Mouse (Mus musculus) hindbrain, postnatal 0 days (tissue): ENCODE data around the gene Pigc. TPM values are rescaled to one million over a fixed set of nuclear protein-coding genes. Genes with fewer than 3 reads are reported as not detected.

Source experiments
- ATAC-seq: fragments of 200-750 bp; cut with Nextera tagmentation; 2 replicates; pipeline ENCODE4 v1.8.0; 2017; ENCODE audit warnings: mild to moderate bottlenecking, moderate TSS enrichment, moderate library complexity
- DNase-seq: peaks from one replicate; pipeline ENCODE4 v3.0.0-alpha.2; 2015; ENCODE audit warnings: low spot score
- H3K27ac ChIP-seq: fragments of 300-500 bp; sonication (generic); 2 replicates; pipeline ENCODE4 v1.5.1; 2014; ENCODE audit warnings: mild to moderate bottlenecking
- H3K27me3 ChIP-seq: fragments of 300-500 bp; sonication (generic); 2 replicates; pipeline ENCODE4 v1.6.1; 2014; ENCODE audit warnings: low read length, mixed read lengths; ENCODE audit not compliant: insufficient read depth
- H3K36me3 ChIP-seq: fragments of 300-500 bp; sonication (generic); 2 replicates; pipeline ENCODE4 v1.6.1; 2014; ENCODE audit warnings: low read length, mixed read lengths; ENCODE audit not compliant: insufficient read depth
- H3K4me1 ChIP-seq: fragments of 300-500 bp; sonication (generic); 2 replicates; pipeline ENCODE4 v1.6.1; 2014; ENCODE audit warnings: antibody characterized with exemption, low read length, mixed read lengths; ENCODE audit not compliant: insufficient read depth
- H3K4me2 ChIP-seq: fragments of 300-500 bp; sonication (generic); 2 replicates; pipeline ENCODE4 v1.6.1; 2014; ENCODE audit warnings: low read depth, mild to moderate bottlenecking, low read length, moderate library complexity, mixed read lengths
- H3K4me3 ChIP-seq: fragments of 300-500 bp; sonication (generic); 2 replicates; pipeline ENCODE4 v1.5.1; 2014; ENCODE audit warnings: low read length
- H3K9ac ChIP-seq: fragments of 300-500 bp; sonication (generic); replicated peaks from 2 replicates; pipeline ENCODE4 v1.6.1; 2014; ENCODE audit warnings: mild to moderate bottlenecking, low read length, moderate library complexity, mixed read lengths
- H3K9me3 ChIP-seq: fragments of 300-500 bp; sonication (generic); 2 replicates; pipeline ENCODE4 v1.6.1; 2016; ENCODE audit warnings: low read length, mixed read lengths
- CTCF ChIP-seq: IDR thresholded peaks from 2 replicates; pipeline ENCODE4 v1.5.1; 2016; ENCODE audit warnings: antibody characterized with exemption, control low read depth, low read depth
- WGBS: fragments of 180-500 bp; shearing (Covaris S2); extraction: QIAGEN DNeasy Blood & Tissue Kit; methylation state at CpG from one replicate; pipeline ENCODE4 v1.1.7; 2014; 5-methylcytosine and 5-hydroxymethylcytosine counted together
- polyA plus RNA-seq: library from polyadenylated mRNA; unstranded; fragments of >200 nt; fragmentation: Nextera tagmentation; extraction: Ambion mirVana; gene quantifications from 2 replicates; pipeline ENCODE4 v1.2.1, GENCODE M21; 2015
- total RNA-seq: library from RNA; depleted of rRNA; stranded (reverse); fragments of >200 nt; gene quantifications from 2 replicates; pipeline ENCODE4 v1.2.3, GENCODE M21; 2014

The Pigc gene
- total and polyA plus RNA-seq, 2 experiments from 2014 or later: 12.6 to 24.1 TPM

DNA sequence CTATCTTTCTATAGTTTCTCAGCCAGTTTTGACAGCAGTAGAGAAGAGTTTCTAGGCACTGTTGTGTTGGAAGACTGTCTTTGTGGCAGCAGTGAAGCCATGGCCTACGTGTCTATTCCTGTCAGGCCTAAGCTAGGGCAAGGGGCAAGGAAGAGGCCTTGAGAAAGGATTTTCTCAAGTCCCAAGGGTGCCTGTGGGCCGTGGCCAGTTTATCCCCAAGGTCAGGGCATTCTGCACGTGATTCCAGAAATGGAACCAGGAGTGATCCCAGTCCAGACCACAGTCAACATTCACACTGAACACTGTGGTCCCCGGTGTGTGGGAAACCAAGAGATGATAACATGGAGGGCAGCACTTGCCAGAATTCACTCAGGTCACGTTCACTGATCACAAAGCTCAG lies 13.1 kb upstream of the Pigc start:
- no peaks in the 10 kb centered on the region for H3K9me3 ChIP-seq
- no peaks in the 10 kb centered on the region for H3K4me1 ChIP-seq
- DNase-seq: no peak
- no peak for TF ChIP-seq CTCF
- H3K27ac ChIP-seq: no peak overlapping the region
- no peak overlapping the region for H3K4me2 ChIP-seq
- ATAC-seq: no peak
- 75% methylated on average over 5 of the region's 5 CpGs for WGBS
- no peak overlapping the region for H3K9ac ChIP-seq
- no peak overlapping the region for H3K4me3 ChIP-seq
- no peaks in the 10 kb centered on the region for H3K36me3 ChIP-seq
- H3K27me3 ChIP-seq: no peaks in the 10 kb centered on the region

DNA sequence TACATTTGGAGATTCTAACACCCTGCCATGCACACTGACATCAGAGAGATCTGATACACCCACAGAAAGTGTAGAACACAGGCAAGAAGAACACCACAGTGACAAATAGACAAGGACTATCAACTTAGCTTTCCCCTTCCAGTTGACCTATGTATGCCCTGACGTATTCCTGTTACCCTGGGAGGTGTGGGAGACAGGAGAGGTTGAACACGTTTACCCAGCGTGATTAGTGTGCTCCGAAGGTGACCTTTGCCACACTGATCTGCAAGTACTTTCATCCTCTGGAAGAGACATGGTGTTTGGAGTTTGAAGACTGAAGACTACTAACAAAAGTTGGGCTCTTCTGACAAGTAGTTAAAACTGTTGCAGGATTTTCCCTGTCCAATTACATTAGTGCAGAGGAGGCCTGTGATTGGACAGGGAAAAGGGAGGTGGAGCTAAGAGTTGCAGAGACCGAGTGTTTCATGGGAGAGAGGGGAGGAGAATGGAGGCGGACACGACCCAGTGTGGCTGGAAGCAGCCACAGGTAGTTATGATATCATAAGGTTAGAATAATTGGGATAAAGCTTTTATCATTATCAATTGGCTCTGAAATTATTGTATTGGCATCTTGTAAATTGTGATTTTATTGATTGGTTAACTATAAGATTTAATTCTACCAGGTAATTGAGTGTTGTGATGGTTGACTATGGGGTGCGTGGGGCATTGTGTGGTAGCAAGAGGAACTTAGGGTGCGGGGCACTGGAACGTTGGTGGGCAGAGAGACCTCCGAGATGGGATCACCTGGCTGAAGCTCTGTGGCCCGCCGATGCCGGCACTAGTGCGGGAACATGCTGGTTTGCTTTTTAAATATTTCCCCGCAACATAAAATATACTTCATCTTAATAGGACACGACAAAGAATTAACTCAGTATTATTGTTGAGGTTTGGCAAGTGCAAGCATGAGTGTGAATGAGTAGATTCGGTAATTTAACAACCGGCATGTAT lies 10.7 kb upstream of the Pigc start:
- Histone ChIP-seq H3K4me3 (no peak overlapping the region), H3K9me3 (no peaks in the 10 kb centered on the region), H3K9ac (no peak overlapping the region), H3K4me1 (no peaks in the 10 kb centered on the region), H3K27me3 (no peaks in the 10 kb centered on the region), H3K27ac (no peak overlapping the region), H3K4me2 (no peak overlapping the region), H3K36me3 (no peaks in the 10 kb centered on the region)
- no peak for DNase-seq
- no peak for ATAC-seq
- no peak for TF ChIP-seq CTCF
- 86% methylated on average over 19 of the region's 19 CpGs for WGBS

DNA sequence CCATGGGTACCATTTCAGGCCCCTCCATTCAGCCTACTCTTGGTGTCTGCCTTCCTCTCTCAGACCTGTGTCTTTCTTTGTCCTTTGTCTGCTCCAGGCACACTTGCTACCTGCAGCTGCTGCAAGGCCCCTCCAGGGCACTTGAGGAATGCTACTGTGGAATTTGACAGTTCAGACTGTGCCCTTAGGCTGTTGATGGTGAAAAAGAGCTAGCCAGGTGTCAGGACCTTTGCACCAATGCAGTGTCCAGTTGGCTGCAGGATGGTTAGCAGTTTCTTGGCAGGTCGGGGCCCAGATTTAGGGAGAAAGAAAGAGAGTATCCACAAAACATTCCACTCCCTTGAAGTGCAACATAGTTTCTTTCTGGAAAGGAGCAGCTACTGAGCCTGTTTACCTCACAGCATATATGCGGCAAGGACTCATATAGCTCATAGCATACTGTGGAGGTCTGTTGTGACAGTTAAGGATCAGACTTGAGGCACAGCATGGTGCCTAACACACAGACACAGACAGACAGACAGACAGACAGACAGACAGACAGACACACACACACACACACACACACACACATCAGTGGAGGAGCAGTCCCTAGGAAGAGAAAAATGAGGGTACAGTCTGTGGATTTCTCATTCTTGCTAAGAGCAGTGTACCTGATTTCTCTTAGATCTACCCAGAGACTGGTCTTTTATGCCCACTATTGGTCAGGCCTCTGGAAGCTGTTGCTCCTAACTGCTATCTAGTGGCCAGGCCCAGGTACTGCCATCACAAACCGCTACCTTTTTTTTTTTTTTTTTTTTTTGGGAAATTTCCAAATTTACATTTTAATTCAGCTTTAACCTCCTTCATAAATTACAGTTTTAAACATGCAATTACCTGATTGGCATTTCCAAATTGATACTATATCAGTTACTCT lies 6.3 kb upstream of the Pigc start:
- ATAC-seq (peak; percentile 71; the same call in 1 of the 2 replicates), DNase-seq (peak; percentile 71)
- H3K4me3 ChIP-seq: no peak overlapping the region
- no peak overlapping the region for H3K27ac ChIP-seq
- H3K4me2 ChIP-seq: no peak overlapping the region
- H3K36me3 ChIP-seq: no peaks in the 10 kb centered on the region
- no peaks in the 10 kb centered on the region for H3K9me3 ChIP-seq
- peak; percentile 79 for TF ChIP-seq CTCF
- WGBS: 53% methylated on average over 3 of the region's 3 CpGs
- no peaks in the 10 kb centered on the region for H3K4me1 ChIP-seq
- H3K27me3 ChIP-seq: no peaks in the 10 kb centered on the region
- H3K9ac ChIP-seq: no peak overlapping the region

DNA sequence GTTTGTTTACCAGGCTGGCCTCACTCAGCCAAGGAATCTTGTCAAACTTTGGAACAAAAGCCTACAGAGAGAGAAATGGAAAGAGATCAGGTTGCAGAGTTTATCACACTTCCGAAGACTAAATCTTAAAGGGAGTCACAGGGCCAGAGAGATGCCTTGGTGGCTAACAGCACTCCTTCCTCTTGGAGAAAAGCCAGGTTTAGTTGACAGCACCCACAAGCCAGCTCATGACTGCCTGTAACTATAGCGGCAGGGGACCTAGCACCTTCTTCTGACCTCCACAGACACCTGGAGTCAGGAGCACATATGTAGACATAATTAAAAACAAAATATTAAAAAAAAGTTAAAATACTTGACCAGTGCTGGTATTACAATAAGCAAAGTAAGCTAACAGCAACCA lies 1.1 kb upstream of the Pigc start:
- H3K4me2 ChIP-seq: no peak overlapping the region
- H3K4me1 ChIP-seq: 0 out of 2 replicates have a peak, but pooled peaks cover 2% of the 10 kb centered on the region
- WGBS: 93% methylated on average over 2 of the region's 2 CpGs
- no peaks in the 10 kb centered on the region for H3K27me3 ChIP-seq
- no peaks in the 10 kb centered on the region for H3K36me3 ChIP-seq
- H3K27ac ChIP-seq: no peak overlapping the region
- no peak for TF ChIP-seq CTCF
- H3K9me3 ChIP-seq: no peaks in the 10 kb centered on the region
- DNase-seq: no peak
- no peak overlapping the region for H3K9ac ChIP-seq
- no peak for ATAC-seq
- no peak overlapping the region for H3K4me3 ChIP-seq

DNA sequence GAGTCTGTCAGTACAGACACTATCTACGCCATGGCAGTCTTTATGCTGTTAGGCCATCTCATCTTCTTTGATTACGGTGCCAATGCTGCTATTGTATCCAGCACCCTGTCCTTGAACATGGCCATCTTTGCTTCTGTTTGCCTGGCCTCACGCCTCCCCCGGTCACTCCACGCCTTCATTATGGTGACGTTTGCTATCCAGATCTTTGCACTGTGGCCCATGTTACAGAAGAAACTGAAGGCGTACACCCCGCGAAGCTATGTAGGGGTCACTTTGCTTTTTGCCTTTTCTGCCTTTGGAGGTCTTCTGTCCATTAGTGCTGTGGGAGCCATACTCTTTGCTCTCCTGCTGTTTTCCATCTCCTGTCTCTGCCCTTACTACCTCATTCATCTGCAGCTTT lies 1.9 kb downstream of the Pigc start:
- ATAC-seq: no peak
- Histone ChIP-seq H3K4me3 (no peak overlapping the region), H3K9ac (no peak overlapping the region), H3K9me3 (no peaks in the 10 kb centered on the region), H3K27ac (no peak overlapping the region), H3K4me2 (no peak overlapping the region), H3K4me1 (0 out of 2 replicates have a peak, but pooled peaks cover 2% of the 10 kb centered on the region), H3K36me3 (no peaks in the 10 kb centered on the region), H3K27me3 (no peaks in the 10 kb centered on the region)
- 98% methylated on average over 9 of the region's 9 CpGs for WGBS
- no peak for TF ChIP-seq CTCF
- no peak for DNase-seq

DNA sequence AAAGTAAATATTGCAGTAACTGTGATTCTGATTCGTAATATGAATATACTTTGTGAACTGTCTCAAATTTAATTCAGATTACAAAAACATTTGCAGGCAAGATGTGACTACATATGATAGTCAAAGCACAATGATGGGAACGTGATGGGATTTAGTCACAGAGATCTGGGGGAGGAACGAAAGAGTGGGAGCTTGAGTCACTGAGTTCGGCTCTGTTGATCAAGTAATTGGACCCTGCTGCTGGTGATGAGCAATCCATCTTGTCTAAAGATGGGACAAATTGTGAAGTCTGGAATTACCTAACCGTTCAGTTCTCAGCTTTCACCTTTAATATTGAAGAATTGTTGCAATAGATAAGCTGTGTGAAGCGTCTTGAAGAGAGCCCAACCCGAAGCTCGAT lies 3.2 kb downstream of the Pigc start:
- TF ChIP-seq CTCF: no peak
- DNase-seq (no peak), ATAC-seq (no peak)
- Histone ChIP-seq H3K4me1 (0 out of 2 replicates have a peak, but pooled peaks cover 2% of the 10 kb centered on the region), H3K36me3 (no peaks in the 10 kb centered on the region), H3K9ac (no peak overlapping the region), H3K4me2 (no peak overlapping the region), H3K27me3 (no peaks in the 10 kb centered on the region), H3K27ac (no peak overlapping the region), H3K4me3 (no peak overlapping the region), H3K9me3 (no peaks in the 10 kb centered on the region)
- 92% methylated on average over 8 of the region's 8 CpGs for WGBS
